Mouse (Mus musculus) MEL (cell line): ENCODE measurements at regions not wholly inside any gene's neighbourhood (a gene's known extent, or its start where the extent isn't known, plus 50 kb on each side); places are given as distances from the start of the nearest gene placed in this dataset.

Experiments used
- DNase-seq: peaks from one replicate; pipeline ENCODE4 v3.0.0; 2011; ENCODE audit warnings: low read depth, low spot score
- H3K27ac ChIP-seq: 2 replicates; pipeline ENCODE4 v1.5.1; 2012; ENCODE audit warnings: low read depth, mild to moderate bottlenecking, control low read depth, low read length, moderate library complexity; ENCODE audit not compliant: control insufficient read depth
- H3K27me3 ChIP-seq, 2 experiments: fragments of 150-350 bp in 1 of 2; sonication (generic) in 1 of 2; 2 replicates each; pipeline ENCODE4 v1.6.1; 2012; ENCODE audit warnings: low read length in 2 of 2, mild to moderate bottlenecking in 2 of 2, improper control_type of control experiment in 1 of 2, moderate library complexity in 1 of 2; ENCODE audit not compliant: insufficient read depth in 2 of 2, control insufficient read depth in 1 of 2
- H3K36me3 ChIP-seq, 2 experiments: 2 replicates each; pipeline ENCODE4 v1.6.1; 2012 to 2014; ENCODE audit warnings: low read length in 2 of 2, improper control_type of control experiment in 1 of 2, inconsistent platforms in 1 of 2, mild to moderate bottlenecking in 1 of 2; ENCODE audit not compliant: insufficient read depth in 2 of 2, control insufficient read depth in 1 of 2
- H3K4me1 ChIP-seq, 2 experiments: fragments of 150-350 bp in 1 of 2; sonication (generic) in 1 of 2; 2 replicates each; pipeline ENCODE4 v1.6.1; 2012; ENCODE audit warnings: low read length in 2 of 2, improper control_type of control experiment in 1 of 2, mild to moderate bottlenecking in 1 of 2; ENCODE audit not compliant: insufficient read depth in 2 of 2, control insufficient read depth in 1 of 2
- H3K4me3 ChIP-seq, 2 experiments: fragments of 150-350 bp in 1 of 2; sonication (generic) in 1 of 2; 2 replicates each; pipeline ENCODE4 v1.5.1; 2012; ENCODE audit warnings: low read depth in 2 of 2, low read length in 2 of 2, mild to moderate bottlenecking in 2 of 2, moderate library complexity in 2 of 2, control low read depth in 1 of 2, improper control_type of control experiment in 1 of 2; ENCODE audit not compliant: control insufficient read depth in 1 of 2, insufficient read depth in 1 of 2
- H3K79me2 ChIP-seq: 2 replicates; pipeline ENCODE4 v1.6.1; 2012; ENCODE audit warnings: mild to moderate bottlenecking, low read length, moderate library complexity; ENCODE audit not compliant: control insufficient read depth, poor library complexity, insufficient read depth
- H3K9ac ChIP-seq: 2 replicates; pipeline ENCODE4 v1.6.1; 2012; ENCODE audit warnings: low read depth, mild to moderate bottlenecking, control low read depth, low read length, moderate library complexity; ENCODE audit not compliant: control insufficient read depth, poor library complexity, severe bottlenecking
- H3K9me3 ChIP-seq: fragments of 150-350 bp; sonication (generic); replicated peaks from 2 replicates; pipeline ENCODE4 v1.6.1; 2012; ENCODE audit warnings: mild to moderate bottlenecking, low read length, improper control_type of control experiment, moderate library complexity; ENCODE audit not compliant: insufficient read depth
- BHLHE40 ChIP-seq: IDR thresholded peaks from 2 replicates; pipeline ENCODE4 v1.6.1; 2012; ENCODE audit warnings: low read depth, mild to moderate bottlenecking, inconsistent platforms, low read length, improper control_type of control experiment, borderline replicate concordance
- CHD1 ChIP-seq: IDR thresholded peaks from 2 replicates; pipeline ENCODE4 v1.6.1; 2012; ENCODE audit warnings: low read depth, mild to moderate bottlenecking, inconsistent platforms, low read length, improper control_type of control experiment
- CTCF ChIP-seq, 3 experiments: IDR thresholded peaks in 2 of 3; conservative IDR thresholded peaks in 1 of 3; 2 replicates each; pipeline ENCODE4 v1.5.1; 2011 to 2012; ENCODE audit warnings: low read length in 3 of 3, low read depth in 2 of 3, mild to moderate bottlenecking in 2 of 3, improper control_type of control experiment in 1 of 3, inconsistent platforms in 1 of 3, mixed read lengths in 1 of 3, moderate library complexity in 1 of 3; ENCODE audit not compliant: control insufficient read depth in 1 of 3, insufficient read depth in 1 of 3, poor library complexity in 1 of 3, severe bottlenecking in 1 of 3
- E2F4 ChIP-seq: IDR thresholded peaks from 2 replicates; pipeline ENCODE4 v1.6.1; 2011; ENCODE audit warnings: low read depth, low read length, improper control_type of control experiment, borderline replicate concordance
- ETS1 ChIP-seq: IDR thresholded peaks from 2 replicates; pipeline ENCODE4 v1.6.1; 2012; ENCODE audit warnings: low read depth, mild to moderate bottlenecking, inconsistent platforms, low read length, improper control_type of control experiment, moderate library complexity
- GABPA ChIP-seq: IDR thresholded peaks from 2 replicates; pipeline ENCODE4 v1.6.1; 2012; ENCODE audit warnings: low read depth, mild to moderate bottlenecking, inconsistent platforms, low read length, improper control_type of control experiment, moderate library complexity
- HCFC1 ChIP-seq: IDR thresholded peaks from 2 replicates; pipeline ENCODE4 v1.6.1; 2012; ENCODE audit warnings: low read depth, mild to moderate bottlenecking, inconsistent platforms, low read length, improper control_type of control experiment, moderate library complexity
- MAFK ChIP-seq: IDR thresholded peaks from 2 replicates; pipeline ENCODE4 v1.6.1; 2011; ENCODE audit warnings: low read depth, mild to moderate bottlenecking, low read length, improper control_type of control experiment, borderline replicate concordance
- MAX ChIP-seq: IDR thresholded peaks from 2 replicates; pipeline ENCODE4 v1.6.1; 2011; ENCODE audit warnings: low read length, improper control_type of control experiment
- MAZ ChIP-seq: IDR thresholded peaks from 2 replicates; pipeline ENCODE4 v1.6.1; 2012; ENCODE audit warnings: low read depth, mild to moderate bottlenecking, inconsistent platforms, low read length, improper control_type of control experiment
- MXI1 ChIP-seq: IDR thresholded peaks from 2 replicates; pipeline ENCODE4 v1.6.1; 2011; ENCODE audit warnings: mild to moderate bottlenecking, low read depth, low read length, improper control_type of control experiment
- MYB ChIP-seq: IDR thresholded peaks from 2 replicates; pipeline ENCODE4 v1.6.1; 2011; ENCODE audit warnings: mild to moderate bottlenecking, low read depth, low read length, improper control_type of control experiment
- NELFE ChIP-seq: IDR thresholded peaks from 2 replicates; pipeline ENCODE4 v1.6.1; 2011; ENCODE audit warnings: low read depth, low read length, improper control_type of control experiment
- POLR2A ChIP-seq, 2 experiments: IDR thresholded peaks; 2 replicates each; pipeline ENCODE4 v1.6.1; 2011 to 2012; ENCODE audit warnings: low read length in 2 of 2, mild to moderate bottlenecking in 2 of 2, control low read depth in 1 of 2, improper control_type of control experiment in 1 of 2, low read depth in 1 of 2, moderate library complexity in 1 of 2; ENCODE audit not compliant: control insufficient read depth in 1 of 2, insufficient read depth in 1 of 2, poor library complexity in 1 of 2
- SIN3A ChIP-seq: IDR thresholded peaks from 2 replicates; pipeline ENCODE4 v1.6.1; 2012; ENCODE audit warnings: low read length, improper control_type of control experiment, inconsistent platforms
- TAL1 ChIP-seq: IDR thresholded peaks from 2 replicates; pipeline ENCODE4 v1.6.1; 2012; ENCODE audit warnings: mild to moderate bottlenecking, inconsistent platforms, low read length, moderate library complexity, mixed read lengths
- TCF12 ChIP-seq: IDR thresholded peaks from 2 replicates; pipeline ENCODE4 v1.6.1; 2014; ENCODE audit warnings: low read depth, mild to moderate bottlenecking, inconsistent platforms, low read length, improper control_type of control experiment, moderate library complexity
- USF1 ChIP-seq: IDR thresholded peaks from 2 replicates; pipeline ENCODE4 v1.6.1; 2014; ENCODE audit warnings: low read depth, mild to moderate bottlenecking, inconsistent platforms, low read length, improper control_type of control experiment, moderate library complexity
- USF2 ChIP-seq, 2 experiments: IDR thresholded peaks; 2 replicates each; pipeline ENCODE4 v1.6.1; 2011 to 2012; ENCODE audit warnings: improper control_type of control experiment in 2 of 2, low read length in 2 of 2, borderline replicate concordance in 1 of 2, inconsistent platforms in 1 of 2, low read depth in 1 of 2, mild to moderate bottlenecking in 1 of 2; ENCODE audit not compliant: insufficient read depth in 1 of 2
- ZMIZ1 ChIP-seq: IDR thresholded peaks from 2 replicates; pipeline ENCODE4 v1.6.1; 2012; ENCODE audit warnings: low read depth, mild to moderate bottlenecking, inconsistent platforms, low read length, improper control_type of control experiment, moderate library complexity
- ZNF384 ChIP-seq: IDR thresholded peaks from 2 replicates; pipeline ENCODE4 v1.6.1; 2012; ENCODE audit warnings: low read depth, mild to moderate bottlenecking, inconsistent platforms, low read length, improper control_type of control experiment

DNA sequence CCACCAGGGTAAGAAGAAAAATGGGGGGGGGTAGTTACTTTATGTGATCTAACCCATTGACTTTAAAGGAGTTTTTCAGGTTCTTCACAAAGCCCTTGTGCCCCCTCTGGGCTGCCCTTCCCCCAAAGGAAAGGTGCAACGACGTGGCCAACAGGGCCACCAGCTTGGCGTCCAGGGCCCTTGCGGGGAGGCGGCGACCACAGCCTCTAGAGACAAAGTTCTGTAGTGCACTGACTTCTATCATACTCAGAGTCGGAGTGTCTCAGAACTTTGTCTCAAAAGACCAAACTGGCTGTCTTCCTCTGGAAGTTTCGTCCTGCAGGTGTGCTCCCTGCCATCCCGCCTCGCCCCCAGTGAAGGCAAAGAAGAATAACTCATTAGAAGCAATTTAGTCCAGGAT lies 162.9 kb upstream of the Nfe2l3 start:
- Histone ChIP-seq H3K27me3 (no peaks in the 10 kb centered on the region), H3K27ac (no peak overlapping the region), H3K9ac (no peak overlapping the region; the same call in 1 of the 2 replicates), H3K79me2 (peaks cover 3% of the 10 kb centered on the region), H3K9me3 (no peaks in the 10 kb centered on the region), H3K4me3 (peak overlapping the region; percentile 63 to 87)
- TF ChIP-seq TCF12 (no peak), NELFE (no peak), CTCF (IDR thresholded peaks at IDR 0.05 in 2 of 3, conservative IDR thresholded peaks at IDR 0.05 in 1 of 3; ENCODE audit: control insufficient read depth in 1 of 3, insufficient read depth in 1 of 3, low read depth in 2 of 3, low read length in 3 of 3, poor library complexity in 1 of 3, severe bottlenecking in 1 of 3) (no peak), USF2 (IDR thresholded peaks at IDR 0.05; ENCODE audit: borderline replicate concordance in 1 of 2, insufficient read depth in 1 of 2, low read depth in 1 of 2, low read length in 2 of 2) (no peak), POLR2A (IDR thresholded peaks at IDR 0.05; ENCODE audit: control insufficient read depth in 1 of 2, insufficient read depth in 1 of 2, low read depth in 1 of 2, low read length in 2 of 2, poor library complexity in 1 of 2) (no peak), MYB (no peak), TAL1 (no peak), ZNF384 (no peak)
- TF ChIP-seq, all 39 proteins: peak for 0
- Histone ChIP-seq H3K4me1 (no peaks in the 10 kb centered on the region), H3K36me3 (no peaks in the 10 kb centered on the region)
- DNase-seq = no peak

DNA sequence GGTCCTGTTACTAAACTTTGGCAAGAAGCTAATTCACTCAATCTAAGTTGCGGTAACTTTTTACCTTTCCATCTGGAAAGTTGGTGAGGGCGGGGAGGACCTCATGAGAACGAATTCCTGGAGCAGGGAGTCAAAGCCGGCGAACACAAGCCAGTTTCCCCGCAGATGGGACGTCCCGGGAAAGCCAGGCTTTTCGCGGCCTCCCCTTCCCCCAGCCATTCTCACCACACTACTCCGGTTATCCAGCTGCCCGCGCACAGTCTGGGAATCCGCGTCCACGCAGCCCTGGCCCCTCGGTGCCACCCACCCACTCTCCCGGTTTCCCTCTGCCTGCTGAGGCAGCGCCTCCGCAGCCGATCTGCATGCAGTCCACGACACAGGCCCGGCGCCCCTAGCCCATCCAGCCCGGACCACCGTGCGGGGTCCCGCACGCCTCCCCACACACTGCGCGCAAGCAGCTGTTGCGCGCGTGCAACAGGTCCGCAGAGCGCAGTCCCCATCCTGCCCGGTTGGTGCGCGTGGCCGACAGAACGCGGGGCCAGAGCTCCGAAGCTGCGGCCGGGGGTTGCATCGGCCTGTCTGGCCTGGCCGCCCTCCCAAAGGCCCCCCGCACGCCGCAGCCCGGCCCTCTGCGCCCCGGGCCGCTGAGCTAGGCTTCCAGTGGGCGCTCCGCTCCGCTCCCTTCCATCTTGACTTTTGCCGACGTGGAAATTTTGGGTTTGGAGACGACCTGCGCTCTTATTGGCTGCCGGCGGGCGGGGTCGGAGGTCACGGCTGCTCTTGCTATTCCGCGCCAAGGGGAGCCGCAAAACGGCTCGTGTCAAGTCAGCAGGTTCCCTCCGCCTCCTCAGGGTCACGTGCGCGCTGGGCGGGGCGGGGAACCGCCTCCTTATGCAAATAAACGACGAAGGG lies 162.0 kb upstream of the Nfe2l3 start:
- Histone ChIP-seq H3K4me3 (peak overlapping the region; percentile 63 to 87), H3K79me2 (peaks cover 3% of the 10 kb centered on the region), H3K27ac (no peak overlapping the region), H3K9me3 (no peaks in the 10 kb centered on the region), H3K4me1 (no peaks in the 10 kb centered on the region), H3K36me3 (no peaks in the 10 kb centered on the region), H3K27me3 (no peaks in the 10 kb centered on the region), H3K9ac (peak overlapping the region; percentile 70)
- TF ChIP-seq ETS1 = 0 out of 2 replicates have a peak, but pooled peaks have one; percentile 22
- peak; percentile 50; the same call in 1 of the 2 replicates for TF ChIP-seq HCFC1
- peak; percentile 89 for TF ChIP-seq BHLHE40
- peak; percentile 97 for TF ChIP-seq USF1
- TF ChIP-seq ZNF384 = no peak
- TF ChIP-seq MXI1 = peak; percentile 39; the same call in 1 of the 2 replicates
- no peak for TF ChIP-seq CHD1
- peak in 1 of 2 experiments; percentile 80; a peak in 2 of 4 replicates for TF ChIP-seq USF2 (IDR thresholded peaks at IDR 0.05; ENCODE audit: borderline replicate concordance in 1 of 2, insufficient read depth in 1 of 2, low read depth in 1 of 2, low read length in 2 of 2)
- no peak for TF ChIP-seq ZMIZ1
- TF ChIP-seq NELFE = peak; percentile 48
- no peak for TF ChIP-seq GABPA
- 0 out of 2 replicates have a peak, but pooled peaks have one; percentile 28 for TF ChIP-seq MAFK
- TF ChIP-seq MAX = peak; percentile 90
- TF ChIP-seq POLR2A (IDR thresholded peaks at IDR 0.05; ENCODE audit: control insufficient read depth in 1 of 2, insufficient read depth in 1 of 2, low read depth in 1 of 2, low read length in 2 of 2, poor library complexity in 1 of 2) = peak in 1 of 2 experiments; percentile 55; a peak in 1 of 4 replicates
- no peak for TF ChIP-seq TAL1
- TF ChIP-seq E2F4 = no peak
- TF ChIP-seq TCF12 = 0 out of 2 replicates have a peak, but pooled peaks have one; percentile 33
- TF ChIP-seq MAZ = peak; percentile 56; the same call in 1 of the 2 replicates
- TF ChIP-seq SIN3A = peak; percentile 56
- DNase-seq = peak; percentile 93
